Mouse (Mus musculus) C2C12 (cell line): ENCODE results near the gene Npb. TPM values are rescaled to one million over a fixed set of nuclear protein-coding genes. Genes with fewer than 3 reads are reported as not detected.
A peak's percentile ranks its signal among the peaks of the same experiment; 100 is the strongest.
"Not testable (repeated sequence)": the region's sequence is repeated elsewhere in the genome, so short reads cannot be mapped to it uniquely, and the experiment has no call there.

Experiments used
- H3K27me3 ChIP-seq: one replicate; pipeline ENCODE4 v1.6.1; 2011; ENCODE audit not compliant: control insufficient read depth, insufficient read depth, insufficient read length
- H3K36me3 ChIP-seq: one replicate; pipeline ENCODE4 v1.6.1; 2011; ENCODE audit not compliant: control insufficient read depth, insufficient read depth
- H3K4me3 ChIP-seq: one replicate; pipeline ENCODE4 v1.5.1; 2011; ENCODE audit warnings: mild to moderate bottlenecking, control low read depth; ENCODE audit not compliant: poor library complexity, insufficient read depth, severe bottlenecking
- H3K79me2 ChIP-seq: one replicate; pipeline ENCODE4 v1.6.1; 2011; ENCODE audit not compliant: control insufficient read depth, insufficient read depth
- H3K79me3 ChIP-seq: one replicate; pipeline ENCODE4 v1.6.1; 2011; ENCODE audit warnings: low read depth, control low read depth
- H3ac ChIP-seq: one replicate; pipeline ENCODE3; 2011; ENCODE audit warnings: low read depth; ENCODE audit not compliant: control insufficient read depth, insufficient read length
- CEBPB ChIP-seq: IDR thresholded peaks from one replicate; pipeline ENCODE4 v1.6.1; 2011; ENCODE audit warnings: low read depth, mild to moderate bottlenecking, control low read depth, moderate library complexity
- CTCF ChIP-seq: IDR thresholded peaks from one replicate; pipeline ENCODE4 v1.5.1; 2011; ENCODE audit not compliant: control insufficient read depth, insufficient read depth, insufficient read length
- FOSL1 ChIP-seq: IDR thresholded peaks from one replicate; pipeline ENCODE4 v1.8.0; 2011; ENCODE audit warnings: mild to moderate bottlenecking, low read length; ENCODE audit not compliant: poor library complexity, insufficient read depth, severe bottlenecking
- MAX ChIP-seq: IDR thresholded peaks from one replicate; pipeline ENCODE4 v1.6.1; 2011; ENCODE audit warnings: mild to moderate bottlenecking, control low read depth
- MYOD1 ChIP-seq: IDR thresholded peaks from one replicate; pipeline ENCODE4 v1.6.1; 2011; ENCODE audit warnings: low read depth; ENCODE audit not compliant: control insufficient read depth, insufficient read length
- MYOG ChIP-seq: IDR thresholded peaks from one replicate; pipeline ENCODE4 v1.6.1; 2011; ENCODE audit not compliant: control insufficient read depth, insufficient read length; ENCODE audit errors: extremely low read depth
- USF1 ChIP-seq: IDR thresholded peaks from one replicate; pipeline ENCODE4 v1.6.1; 2011; ENCODE audit warnings: low read depth, mild to moderate bottlenecking, control low read depth, moderate library complexity
- polyA plus RNA-seq: library from polyadenylated mRNA; unstranded; fragments of >200 nt; fragmentation: generic; extraction: Trizol; gene quantifications from one replicate; pipeline ENCODE4 v1.2.1, GENCODE M21; 2012; ENCODE audit warnings: missing spikeins

The Npb gene
- polyA plus RNA-seq, 1 experiment = not detected

DNA sequence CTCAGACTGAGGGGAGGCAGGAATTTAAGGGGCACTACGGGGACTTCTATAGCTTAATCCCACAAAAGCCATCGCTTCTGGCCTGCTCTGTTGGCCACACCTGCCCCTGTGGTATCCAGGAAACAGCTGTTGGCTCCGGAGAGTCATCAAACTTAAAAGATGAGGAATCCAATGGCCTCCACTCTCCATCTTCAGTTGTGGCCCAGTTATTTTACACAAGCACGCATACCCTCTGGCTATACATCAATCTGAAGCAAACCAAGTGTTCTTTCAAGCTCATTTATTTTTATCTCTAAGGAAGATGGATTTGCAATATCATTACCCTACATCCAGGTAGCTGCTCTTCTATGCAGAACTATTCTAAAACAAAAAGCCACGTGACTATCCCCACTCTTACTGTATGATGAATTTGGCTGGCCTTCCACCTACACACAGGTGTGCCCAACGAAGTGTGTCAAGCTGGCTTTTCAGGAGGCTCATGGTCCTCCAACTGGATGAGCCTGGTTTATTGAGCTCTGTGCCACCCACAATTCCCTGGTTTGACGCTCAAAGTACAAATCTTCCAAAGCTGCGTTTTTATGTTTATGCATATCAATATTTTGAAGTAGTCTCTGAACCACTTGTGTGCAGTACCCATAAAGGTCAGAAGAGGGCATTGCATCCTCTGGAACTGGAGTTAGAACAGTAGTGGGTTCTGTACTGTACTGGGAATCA lies 25.9 kb upstream of the Npb start:
- peaks cover 73% of the 10 kb centered on the region for H3K36me3 ChIP-seq

DNA sequence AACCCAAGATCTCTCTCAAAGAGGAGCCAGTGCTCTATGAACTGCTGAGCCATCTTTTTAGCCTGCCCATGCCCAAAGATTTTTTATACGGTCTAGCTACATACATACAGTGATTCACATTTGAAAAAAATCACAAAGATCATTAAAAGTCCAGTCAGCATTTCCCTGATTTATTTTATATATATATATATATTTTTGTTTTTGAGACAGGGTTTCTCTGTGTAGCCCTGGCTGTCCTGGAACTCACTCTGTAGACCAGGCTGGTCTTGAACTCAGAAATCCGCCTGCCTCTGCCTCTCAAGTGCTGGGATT lies 25.3 kb upstream of the Npb start:
- not testable (repeated sequence) for H3K27me3 ChIP-seq, H3ac ChIP-seq, H3K4me3 ChIP-seq
- H3K79me2 ChIP-seq = peaks cover 40% of the 10 kb centered on the region
- peaks cover 24% of the 10 kb centered on the region for H3K79me3 ChIP-seq
- peaks cover 73% of the 10 kb centered on the region for H3K36me3 ChIP-seq

More for the DNA sequence above, 25.9 kb upstream of the Npb start:
- TF ChIP-seq MYOD1 = no peak
- no peak for TF ChIP-seq MAX
- H3K79me3 ChIP-seq = peaks cover 24% of the 10 kb centered on the region
- H3K27me3 ChIP-seq = no peaks in the 10 kb centered on the region
- H3ac ChIP-seq = no peak overlapping the region
- H3K79me2 ChIP-seq = peaks cover 45% of the 10 kb centered on the region
- no peak overlapping the region for H3K4me3 ChIP-seq

DNA sequence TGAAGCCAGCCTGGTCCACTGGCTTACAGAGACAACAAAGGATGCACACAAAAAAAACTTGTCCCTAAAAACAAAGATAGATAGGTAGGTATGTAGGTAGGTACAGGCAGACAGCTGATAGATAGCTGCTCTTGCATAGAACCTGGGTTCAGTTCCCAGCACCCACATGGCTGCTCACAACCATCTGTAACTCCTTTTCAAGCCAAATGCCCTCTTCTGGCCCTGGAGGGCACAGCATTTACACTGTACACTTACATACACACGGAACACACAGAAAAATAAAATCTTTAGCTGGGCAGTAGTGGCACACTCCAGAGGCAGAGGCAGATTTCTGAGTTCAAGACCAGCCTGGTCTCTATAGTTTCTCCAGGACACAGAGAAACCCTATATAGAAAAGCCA lies 24.3 kb upstream of the Npb start:
- H3ac ChIP-seq = no peak overlapping the region
- H3K79me2 ChIP-seq = peaks cover 38% of the 10 kb centered on the region
- H3K36me3 ChIP-seq = peaks cover 73% of the 10 kb centered on the region
- no peaks in the 10 kb centered on the region for H3K27me3 ChIP-seq
- H3K79me3 ChIP-seq = peaks cover 22% of the 10 kb centered on the region
- no peak for TF ChIP-seq MAX
- TF ChIP-seq MYOG = no peak
- no peak for TF ChIP-seq USF1
- no peak for TF ChIP-seq CEBPB
- no peak for TF ChIP-seq CTCF
- no peak for TF ChIP-seq MYOD1
- TF ChIP-seq FOSL1 = no peak
- H3K4me3 ChIP-seq = no peak overlapping the region

DNA sequence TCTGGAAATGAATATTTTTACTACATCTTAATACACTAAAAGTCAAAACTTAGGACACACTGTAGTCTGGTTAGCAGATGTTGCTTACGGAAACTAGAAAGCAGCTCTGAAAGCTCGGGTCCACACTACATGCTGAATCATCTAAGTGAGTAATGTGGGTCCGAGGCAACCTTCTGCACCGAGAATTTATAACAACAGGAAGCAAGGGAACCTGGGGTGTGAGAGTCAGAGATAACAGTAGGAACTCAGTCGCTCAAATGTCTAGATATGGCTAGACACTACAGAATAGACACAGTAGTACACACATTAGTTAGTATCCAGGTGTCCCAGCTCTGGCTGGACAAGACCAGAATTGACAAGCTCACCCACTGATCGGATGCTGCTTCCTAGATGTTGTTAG lies 19.7 kb upstream of the Npb start:
- no peak overlapping the region for H3K4me3 ChIP-seq
- peaks cover 98% of the 10 kb centered on the region for H3K36me3 ChIP-seq
- peaks cover 31% of the 10 kb centered on the region for H3K79me3 ChIP-seq
- TF ChIP-seq MYOD1 = no peak
- no peak for TF ChIP-seq USF1
- no peak for TF ChIP-seq MAX
- TF ChIP-seq MYOG = no peak
- no peak for TF ChIP-seq FOSL1
- no peak for TF ChIP-seq CTCF
- no peak for TF ChIP-seq CEBPB
- H3K27me3 ChIP-seq = no peaks in the 10 kb centered on the region
- H3K79me2 ChIP-seq = peaks cover 52% of the 10 kb centered on the region
- no peak overlapping the region for H3ac ChIP-seq

DNA sequence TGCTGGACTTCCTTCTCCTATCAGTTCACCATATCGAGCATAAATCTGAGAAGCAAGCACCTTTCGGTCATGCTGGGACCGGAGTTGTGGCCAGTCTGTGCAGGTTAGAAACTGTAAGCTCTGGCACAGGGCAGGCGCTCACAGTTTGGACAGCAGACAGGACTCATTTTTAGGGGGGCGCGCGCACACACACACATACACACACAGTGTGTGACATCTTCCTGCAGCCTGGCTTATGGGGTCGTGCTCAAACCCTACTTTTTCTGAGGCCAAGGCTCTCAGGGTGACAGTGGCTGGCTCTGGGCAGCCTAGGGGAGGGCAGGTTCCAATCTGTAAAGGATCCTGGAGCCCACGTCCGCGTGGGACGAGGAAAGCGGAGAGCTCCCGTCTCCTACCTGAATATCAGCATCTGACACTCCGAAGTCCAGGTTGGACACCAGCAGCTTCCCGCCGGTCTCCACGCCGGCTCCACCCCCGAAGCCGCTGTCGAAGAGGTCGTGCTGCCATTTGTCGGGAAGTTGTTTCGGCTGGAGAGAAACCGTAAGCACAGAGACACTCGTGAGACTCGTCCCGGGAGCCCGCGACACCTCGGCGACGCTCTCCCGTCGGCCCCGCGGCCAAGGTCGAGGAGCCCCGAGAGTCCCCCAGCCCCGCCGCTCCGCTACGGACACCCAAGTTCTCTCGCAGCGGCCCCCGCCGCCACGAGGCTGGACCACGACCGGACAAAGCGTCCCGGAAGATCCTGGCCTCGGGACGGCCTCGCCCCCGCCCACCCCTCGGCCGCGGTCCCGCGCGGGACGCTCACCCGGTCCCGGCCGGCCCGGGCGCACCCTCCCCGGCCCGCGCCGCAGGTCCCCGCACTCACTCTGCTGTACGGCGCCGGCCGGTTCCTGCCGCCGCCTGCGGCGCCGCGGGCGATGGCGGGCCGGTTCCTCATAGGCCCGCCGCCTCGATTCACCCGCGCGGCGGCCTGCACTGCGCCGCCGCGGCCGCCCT lies 10.7 kb upstream of the Npb start:
- H3K36me3 ChIP-seq = peaks cover 77% of the 10 kb centered on the region
- peak overlapping the region; percentile 96 for H3ac ChIP-seq
- H3K4me3 ChIP-seq = peak overlapping the region; percentile 92
- H3K27me3 ChIP-seq = no peaks in the 10 kb centered on the region
- peaks cover 59% of the 10 kb centered on the region for H3K79me3 ChIP-seq
- peaks cover 85% of the 10 kb centered on the region for H3K79me2 ChIP-seq
- TF ChIP-seq USF1 (no peak), CTCF (no peak), MYOG (no peak), MYOD1 (no peak), MAX (no peak), CEBPB (no peak), FOSL1 (no peak)

DNA sequence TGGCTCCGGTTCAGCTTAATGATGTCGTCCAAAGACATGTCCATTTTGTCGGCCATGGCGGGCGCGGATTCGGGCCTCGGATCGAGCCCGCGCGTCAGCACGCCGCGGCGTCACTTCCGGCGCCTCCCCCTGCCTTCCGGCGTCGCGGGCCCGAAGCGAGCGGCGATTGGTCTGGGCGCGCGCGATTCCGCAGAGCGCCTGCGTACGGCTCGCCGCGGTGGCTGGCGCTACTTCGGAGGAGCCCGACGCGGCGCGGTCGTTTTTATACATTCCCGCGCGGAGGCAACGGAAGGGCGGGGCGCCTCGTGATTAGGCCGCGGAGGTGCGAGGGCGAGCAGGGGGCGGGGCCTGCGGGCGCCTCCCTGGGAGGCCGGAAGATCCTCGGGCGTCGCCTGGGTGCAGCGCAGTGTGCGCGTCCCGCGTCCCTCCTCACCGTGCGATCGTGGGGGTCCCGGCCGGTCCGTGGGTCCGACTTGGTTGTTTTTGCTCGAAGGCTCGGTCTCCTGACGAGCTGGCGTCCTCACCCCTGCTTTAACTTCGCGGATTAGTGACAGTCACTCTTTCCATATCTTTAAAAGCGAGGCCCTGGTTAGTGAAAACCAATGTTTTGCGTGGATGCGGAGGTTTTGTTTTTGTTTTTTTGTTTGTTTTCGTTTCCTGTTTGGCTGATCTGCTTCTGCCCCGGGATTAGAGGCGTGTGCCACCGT lies 9.8 kb upstream of the Npb start, which contains the start of the genes Alyref and Anapc11:
Gene Alyref (minus strand): TSS at position 83 of the 707 bp plus-strand sequence.
Gene Anapc11 (plus strand): TSS at position 139 of the 707 bp plus-strand sequence.
- peak within 1 kb of the TSS; percentile 92 for H3K4me3 ChIP-seq
- peak within 1 kb of the TSS; percentile 96 for H3ac ChIP-seq
- TF ChIP-seq USF1 (no peak), MAX (peak; percentile 99), CTCF (no peak), MYOD1 (no peak), FOSL1 (no peak)
- no peaks in the 10 kb centered on the region for H3K27me3 ChIP-seq
- H3K79me3 ChIP-seq = peaks cover 50% of the 10 kb centered on the region
- peaks cover 75% of the 10 kb centered on the region for H3K36me3 ChIP-seq
- H3K79me2 ChIP-seq = peaks cover 76% of the 10 kb centered on the region
